Mouse (Mus musculus): ENCODE measurements at regions not wholly inside any gene's neighbourhood (a gene's known extent, or its start where the extent isn't known, plus 50 kb on each side); places are given as distances from the start of the nearest gene placed in this dataset.

DNA sequence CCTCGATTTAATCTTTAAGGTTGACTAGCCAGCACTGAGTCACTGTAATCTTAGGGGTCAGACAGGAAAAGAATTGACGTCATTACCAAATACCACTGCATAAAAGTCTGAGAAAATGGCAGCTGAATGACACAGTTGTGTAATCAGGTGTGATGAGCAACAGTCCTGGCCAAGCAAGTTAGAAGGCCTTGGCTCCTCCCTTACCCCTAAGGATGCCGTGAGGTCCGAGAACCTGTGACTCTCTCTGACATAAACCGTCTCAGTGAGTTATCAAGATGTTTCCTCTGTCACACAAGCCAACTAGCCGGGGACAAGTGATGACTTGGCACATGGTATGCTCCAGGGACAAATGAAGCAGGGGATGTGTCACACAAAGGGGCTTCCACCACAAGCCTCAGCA, 101.5 kb upstream of the Gm37988 start:
- TF ChIP-seq CHD2 (IDR thresholded peaks at IDR 0.05; ENCODE audit: low read depth, low read length): no peak
- no peak for TF ChIP-seq ZC3H11A (IDR thresholded peaks at IDR 0.05; ENCODE audit: borderline replicate concordance, low read depth, low read length)
- TF ChIP-seq MAFK (IDR thresholded peaks at IDR 0.05; ENCODE audit: insufficient read depth, low read depth, low read length): no peak
- TF ChIP-seq HCFC1 (IDR thresholded peaks at IDR 0.05; ENCODE audit: borderline replicate concordance, insufficient read depth, low read length): no peak
- TF ChIP-seq ZNF384 (IDR thresholded peaks at IDR 0.05; ENCODE audit: low read depth, low read length): no peak
